In genomic region chr6:99264192-99265093, GRCm38 (mm10) we compare ENCODE assay signal across 7 mouse cellular contexts.
DNase-seq lines count a peak whose midpoint lies in the region; ATAC-seq lines count a peak whose summit lies in the region.

No protein-coding gene starts in this region.

- H3K9ac ChIP-seq in kidney, embryonic 14.5 days (ENCODE audit: low read depth, low read length): 0 out of 2 replicates have a peak overlapping the region, but pooled peaks have one; percentile 4
- no peak overlapping the region for H3K9ac ChIP-seq in intestine, embryonic 15.5 days

- no peak overlapping the region for H3K27ac ChIP-seq in kidney, embryonic 14.5 days (ENCODE audit: low read depth, low read length)
- H3K27ac ChIP-seq in brown adipose tissue, adult 24 weeks (replicated peaks; ENCODE audit: low read depth, low read length): no peak overlapping the region
- H3K27ac ChIP-seq in intestine, embryonic 15.5 days: peak overlapping the region; percentile 66

- no peaks in the 10 kb centered on the region for H3K36me3 ChIP-seq in kidney, embryonic 14.5 days (ENCODE audit: control insufficient read depth, insufficient read depth, low read length)
- H3K36me3 ChIP-seq in intestine, embryonic 15.5 days: no peaks in the 10 kb centered on the region

- H3K27me3 ChIP-seq in kidney, embryonic 14.5 days (ENCODE audit: control insufficient read depth, insufficient read depth, low read length): no peaks in the 10 kb centered on the region
- no peaks in the 10 kb centered on the region for H3K27me3 ChIP-seq in intestine, embryonic 15.5 days (replicated peaks)

- H3K4me2 ChIP-seq in kidney, embryonic 14.5 days (replicated peaks; ENCODE audit: low read depth, low read length): no peak overlapping the region
- peak overlapping the region; percentile 45 for H3K4me2 ChIP-seq in intestine, embryonic 15.5 days (replicated peaks)

- peaks cover 42% of the 10 kb centered on the region for H3K4me1 ChIP-seq in kidney, embryonic 14.5 days (ENCODE audit: control insufficient read depth, insufficient read depth, low read length)
- H3K4me1 ChIP-seq in brown adipose tissue, adult 24 weeks (ENCODE audit: control insufficient read depth, insufficient read depth, insufficient read length, low read length): peaks cover 20% of the 10 kb centered on the region
- peaks cover 35% of the 10 kb centered on the region for H3K4me1 ChIP-seq in intestine, embryonic 15.5 days (replicated peaks)

- 33% methylated on average over 13 of the region's 13 CpGs for WGBS in kidney, embryonic 14.5 days
- 25% methylated on average over 13 of the region's 13 CpGs for WGBS in intestine, embryonic 15.5 days

- DNase-seq in kidney, postnatal 36 days: no peak
- no peak for DNase-seq in kidney, adult 8-10 months
- DNase-seq in cerebellum, postnatal 36 days: no peak

- ATAC-seq in kidney, embryonic 14.5 days (ENCODE audit: low FRiP score, low TSS enrichment): no peak
- ATAC-seq in intestine, embryonic 15.5 days: peak; percentile 59
- ATAC-seq in megakaryocyte progenitor cell, adult 5-6 weeks (replicated peaks; ENCODE audit: poor library complexity): peak; percentile 56

- no peak overlapping the region for H3K4me3 ChIP-seq in kidney, embryonic 14.5 days (ENCODE audit: low read length)
- H3K4me3 ChIP-seq in brown adipose tissue, adult 24 weeks (ENCODE audit: insufficient read depth, low read depth, low read length): peak overlapping the region; percentile 0; the same call in 1 of the 2 replicates
- 0 out of 2 replicates have a peak overlapping the region, but pooled peaks have one; percentile 6 for H3K4me3 ChIP-seq in intestine, embryonic 15.5 days (replicated peaks)

- no peaks in the 10 kb centered on the region for H3K9me3 ChIP-seq in kidney, embryonic 14.5 days (ENCODE audit: control insufficient read depth, low read length)
- H3K9me3 ChIP-seq in intestine, embryonic 15.5 days: no peaks in the 10 kb centered on the region
